Mouse (Mus musculus): ENCODE measurements at regions not wholly inside any gene's neighbourhood (a gene's known extent, or its start where the extent isn't known, plus 50 kb on each side); places are given as distances from the start of the nearest gene placed in this dataset.

GRCm38 (mm10) chr3:58128059-58128458 is 280.2 kb upstream of the Pfn2 start:
- Histone ChIP-seq H3K36me3 (ENCODE audit: control insufficient read depth, insufficient read depth) (no peaks in the 10 kb centered on the region), H3ac (ENCODE audit: control insufficient read depth, insufficient read length) (no peak overlapping the region), H3K4me2 (ENCODE audit: low read depth) (no peak overlapping the region), H3K27me3 (ENCODE audit: control insufficient read depth, insufficient read depth, insufficient read length) (peaks cover 32% of the 10 kb centered on the region), H3K4me3 (no peak overlapping the region), H3K79me2 (ENCODE audit: control insufficient read depth, insufficient read depth) (no peaks in the 10 kb centered on the region)
- no peak for TF ChIP-seq SRF (IDR thresholded peaks at IDR 0.05; ENCODE audit: control insufficient read depth, insufficient read length, low read depth)
- TF ChIP-seq MYOG (IDR thresholded peaks at IDR 0.05; ENCODE audit: control insufficient read depth in 1 of 3, insufficient read depth in 1 of 3, insufficient read length in 2 of 3, low read depth in 2 of 3), result no peak
- no peak for TF ChIP-seq POLR2AphosphoS2 (IDR thresholded peaks at IDR 0.05; ENCODE audit: insufficient read length, low read depth)
- no peak for TF ChIP-seq MAX (IDR thresholded peaks at IDR 0.05; ENCODE audit: low read depth)

DNA sequence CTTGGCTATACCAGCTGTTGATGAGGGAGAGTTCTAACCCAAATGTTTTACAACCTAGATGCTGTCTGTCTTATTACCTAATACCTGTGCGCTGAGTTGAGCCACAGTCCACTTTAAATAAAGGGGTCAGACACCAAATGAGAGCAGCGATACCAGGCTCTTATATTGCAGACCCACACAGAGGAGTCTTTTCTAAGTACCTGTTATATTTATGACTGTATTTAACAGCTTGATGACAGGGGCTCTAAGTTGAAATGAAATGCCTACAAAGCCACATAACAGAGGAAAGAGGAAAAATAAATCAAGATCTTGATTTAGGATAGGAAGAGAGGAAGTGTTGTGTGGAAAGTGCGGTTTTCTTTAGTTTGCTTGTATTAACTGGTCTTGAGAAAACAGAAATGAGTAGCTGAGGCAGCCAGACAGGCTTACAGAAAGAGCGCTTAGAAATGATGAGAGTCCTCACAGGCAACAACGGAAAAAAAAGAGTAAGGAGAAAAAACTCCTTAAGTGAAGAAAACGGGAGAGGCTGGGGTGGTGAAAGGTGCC is 281.6 kb upstream of the Pfn2 start:
- no peaks in the 10 kb centered on the region for H3K36me3 ChIP-seq (ENCODE audit: control insufficient read depth, insufficient read depth)
- H3ac ChIP-seq (ENCODE audit: control insufficient read depth, insufficient read length), result no peak overlapping the region
- peaks cover 35% of the 10 kb centered on the region for H3K27me3 ChIP-seq (ENCODE audit: control insufficient read depth, insufficient read depth, insufficient read length)
- H3K79me2 ChIP-seq (ENCODE audit: control insufficient read depth, insufficient read depth), result no peaks in the 10 kb centered on the region
- no peak overlapping the region for H3K4me3 ChIP-seq
- TF ChIP-seq SRF (IDR thresholded peaks at IDR 0.05; ENCODE audit: control insufficient read depth, insufficient read length, low read depth) (no peak), TCF12 (IDR thresholded peaks at IDR 0.05; ENCODE audit: insufficient read depth, poor library complexity, severe bottlenecking) (no peak), REST (IDR thresholded peaks at IDR 0.05; ENCODE audit: insufficient read depth, insufficient read length) (no peak), POLR2AphosphoS2 (IDR thresholded peaks at IDR 0.05; ENCODE audit: insufficient read length, low read depth) (no peak)
- H3K4me2 ChIP-seq (ENCODE audit: low read depth), result no peak overlapping the region

GRCm38 (mm10) chr3:58135607-58136365 is 278.7 kb upstream of the Tsc22d2 start:
- H3K79me2 ChIP-seq (ENCODE audit: control insufficient read depth, insufficient read depth), result no peaks in the 10 kb centered on the region
- H3K4me2 ChIP-seq (ENCODE audit: low read depth), result peak overlapping the region; percentile 6
- no peaks in the 10 kb centered on the region for H3K36me3 ChIP-seq (ENCODE audit: control insufficient read depth, insufficient read depth)
- H3ac ChIP-seq (ENCODE audit: control insufficient read depth, insufficient read length), result no peak overlapping the region
- no peak for TF ChIP-seq MYOG (IDR thresholded peaks at IDR 0.05; ENCODE audit: control insufficient read depth in 1 of 3, insufficient read depth in 1 of 3, insufficient read length in 2 of 3, low read depth in 2 of 3)
- peak in 1 of 3 experiments; percentile 37 for TF ChIP-seq MYOD1 (IDR thresholded peaks at IDR 0.05; ENCODE audit: control insufficient read depth in 1 of 3, insufficient read length in 2 of 3, low read depth in 2 of 3)
- H3K4me3 ChIP-seq, result no peak overlapping the region
- peaks cover 13% of the 10 kb centered on the region for H3K27me3 ChIP-seq (ENCODE audit: control insufficient read depth, insufficient read depth, insufficient read length)

GRCm38 (mm10) chr3:58138726-58139585 is 275.6 kb upstream of the Tsc22d2 start:
- Histone ChIP-seq H3ac (ENCODE audit: control insufficient read depth, insufficient read length) (no peak overlapping the region), H3K79me2 (ENCODE audit: control insufficient read depth, insufficient read depth) (no peaks in the 10 kb centered on the region), H3K4me3 (no peak overlapping the region), H3K27me3 (ENCODE audit: control insufficient read depth, insufficient read depth, insufficient read length) (no peaks in the 10 kb centered on the region), H3K4me2 (ENCODE audit: low read depth) (no peak overlapping the region), H3K36me3 (ENCODE audit: control insufficient read depth, insufficient read depth) (no peaks in the 10 kb centered on the region)
- no peak for TF ChIP-seq POLR2A (IDR thresholded peaks at IDR 0.05; ENCODE audit: insufficient read length, low read depth)
- TF ChIP-seq MYOD1 (IDR thresholded peaks at IDR 0.05; ENCODE audit: control insufficient read depth in 1 of 3, insufficient read length in 2 of 3, low read depth in 2 of 3), result no peak
- no peak for TF ChIP-seq E2F4 (IDR thresholded peaks at IDR 0.05; ENCODE audit: insufficient read depth)
- TF ChIP-seq MYOG (IDR thresholded peaks at IDR 0.05; ENCODE audit: control insufficient read depth in 1 of 3, insufficient read depth in 1 of 3, insufficient read length in 2 of 3, low read depth in 2 of 3), result no peak
- TF ChIP-seq CEBPB (IDR thresholded peaks at IDR 0.05; ENCODE audit: insufficient read depth, poor library complexity, severe bottlenecking), result no peak
- no peak for TF ChIP-seq MAX (IDR thresholded peaks at IDR 0.05; ENCODE audit: low read depth)
- no peak for TF ChIP-seq POLR2AphosphoS2 (IDR thresholded peaks at IDR 0.05; ENCODE audit: insufficient read length, low read depth)
- TF ChIP-seq TCF12 (IDR thresholded peaks at IDR 0.05; ENCODE audit: insufficient read depth, poor library complexity, severe bottlenecking), result no peak
- no peak for TF ChIP-seq TCF3 (IDR thresholded peaks at IDR 0.05; ENCODE audit: insufficient read length, low read depth)
- no peak for TF ChIP-seq REST (IDR thresholded peaks at IDR 0.05; ENCODE audit: insufficient read depth, insufficient read length)
- no peak for TF ChIP-seq SRF (IDR thresholded peaks at IDR 0.05; ENCODE audit: control insufficient read depth, insufficient read length, low read depth)
- no peak for TF ChIP-seq USF1 (IDR thresholded peaks at IDR 0.05; ENCODE audit: low read depth)

GRCm38 (mm10) chr3:58146108-58146507 is 268.4 kb upstream of the Tsc22d2 start:
- H3K27me3 ChIP-seq (ENCODE audit: control insufficient read depth, insufficient read depth, insufficient read length), result no peaks in the 10 kb centered on the region
- no peak for TF ChIP-seq TCF12 (IDR thresholded peaks at IDR 0.05; ENCODE audit: insufficient read depth, poor library complexity, severe bottlenecking)
- no peak for TF ChIP-seq REST (IDR thresholded peaks at IDR 0.05; ENCODE audit: insufficient read depth, insufficient read length)
- TF ChIP-seq CEBPB (IDR thresholded peaks at IDR 0.05; ENCODE audit: insufficient read depth, poor library complexity, severe bottlenecking), result no peak
- no peak for TF ChIP-seq MYOD1 (IDR thresholded peaks at IDR 0.05; ENCODE audit: control insufficient read depth in 1 of 3, insufficient read length in 2 of 3, low read depth in 2 of 3)
- TF ChIP-seq SRF (IDR thresholded peaks at IDR 0.05; ENCODE audit: control insufficient read depth, insufficient read length, low read depth), result no peak
- no peak for TF ChIP-seq E2F4 (IDR thresholded peaks at IDR 0.05; ENCODE audit: insufficient read depth)
- TF ChIP-seq TCF3 (IDR thresholded peaks at IDR 0.05; ENCODE audit: insufficient read length, low read depth), result no peak
- no peak for TF ChIP-seq USF1 (IDR thresholded peaks at IDR 0.05; ENCODE audit: low read depth)
- TF ChIP-seq MYOG (IDR thresholded peaks at IDR 0.05; ENCODE audit: control insufficient read depth in 1 of 3, insufficient read depth in 1 of 3, insufficient read length in 2 of 3, low read depth in 2 of 3), result no peak
- no peak for TF ChIP-seq POLR2A (IDR thresholded peaks at IDR 0.05; ENCODE audit: insufficient read length, low read depth)
- no peak for TF ChIP-seq POLR2AphosphoS2 (IDR thresholded peaks at IDR 0.05; ENCODE audit: insufficient read length, low read depth)
- TF ChIP-seq MAX (IDR thresholded peaks at IDR 0.05; ENCODE audit: low read depth), result no peak
- H3K4me2 ChIP-seq (ENCODE audit: low read depth), result no peak overlapping the region
- H3K4me3 ChIP-seq, result no peak overlapping the region
- no peaks in the 10 kb centered on the region for H3K79me2 ChIP-seq (ENCODE audit: control insufficient read depth, insufficient read depth)
- no peaks in the 10 kb centered on the region for H3K36me3 ChIP-seq (ENCODE audit: control insufficient read depth, insufficient read depth)
- H3ac ChIP-seq (ENCODE audit: control insufficient read depth, insufficient read length), result no peak overlapping the region
